Mouse (Mus musculus) retina, postnatal 1 day (tissue): ENCODE results near the gene Vmn1r183.
"Not testable (repeated sequence)": the region's sequence is repeated elsewhere in the genome, so short reads cannot be mapped to it uniquely, and the experiment has no call there.

Experiments
- DNase-seq: peaks from one replicate; pipeline ENCODE4 v3.0.0-alpha.2; 2012

Gene Vmn1r183

GRCm38 (mm10) chr7:24052660-24053304 is at the start of gene Vmn1r183:
Vmn1r183 (plus strand) TSS chr7:24053254.
- no peak for DNase-seq

- not testable (repeated sequence) for DNase-seq
Measured at GRCm38 (mm10) chr7:24074424-24074823, 21.4 kb downstream of the Vmn1r183 start.

- peak; percentile 99 for DNase-seq
Measured at GRCm38 (mm10) chr7:24081634-24082431, 28.8 kb downstream of the Vmn1r183 start, which contains the start of gene Zfp180. Zfp180 (plus strand) TSS chr7:24081924.

GRCm38 (mm10) chr7:24082457-24083235 is 29.6 kb downstream of the Vmn1r183 start:
- DNase-seq = no peak

- no peak for DNase-seq
Measured at GRCm38 (mm10) chr7:24086871-24087270, 33.8 kb downstream of the Vmn1r183 start.

GRCm38 (mm10) chr7:24087485-24088125 is 34.6 kb downstream of the Vmn1r183 start:
- DNase-seq = no peak

- no peak for DNase-seq
Measured at GRCm38 (mm10) chr7:24104403-24104802, 51.3 kb downstream of the Vmn1r183 start.

- DNase-seq = peak; percentile 27
Measured at GRCm38 (mm10) chr7:24105144-24105703, 52.2 kb downstream of the Vmn1r183 start.

GRCm38 (mm10) chr7:24110839-24111238 is 57.8 kb downstream of the Vmn1r183 start:
- no peak for DNase-seq

GRCm38 (mm10) chr7:24111772-24112155 is 58.7 kb downstream of the Vmn1r183 start:
- no peak for DNase-seq

GRCm38 (mm10) chr7:24112156-24112856 is 59.3 kb downstream of the Vmn1r183 start, which contains the start of gene Zfp112:
Zfp112 (plus strand) TSS chr7:24112314.
- DNase-seq = peak; percentile 98

GRCm38 (mm10) chr7:24113001-24113400 is 59.9 kb downstream of the Vmn1r183 start:
- DNase-seq = peak; percentile 27
